Mouse (Mus musculus): ENCODE measurements at regions not wholly inside any gene's neighbourhood (a gene's known extent, or its start where the extent isn't known, plus 50 kb on each side); places are given as distances from the start of the nearest gene placed in this dataset.

DNA sequence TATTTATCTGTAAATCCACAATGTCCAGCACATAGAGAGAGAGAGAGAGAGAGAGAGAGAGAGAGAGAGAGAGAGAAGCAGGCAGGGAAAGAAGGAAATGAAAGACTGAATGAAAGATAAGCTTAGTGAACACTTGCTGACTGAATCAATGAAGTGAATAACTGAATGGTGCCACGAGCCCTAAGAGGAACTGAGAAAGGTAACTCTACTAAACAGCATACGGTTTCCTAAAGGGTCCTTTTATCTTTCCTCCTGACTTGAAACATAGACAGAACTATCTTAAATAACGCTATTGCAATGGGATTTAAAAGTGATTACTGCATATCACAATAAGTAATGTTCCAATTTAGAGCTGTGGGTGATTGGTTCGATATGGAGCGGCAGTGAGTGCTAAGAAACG is 121.0 kb downstream of the Rbm26 start:
- TF ChIP-seq CTCF (IDR thresholded peaks at IDR 0.05; ENCODE audit: low read depth), result no peak
- no peak for TF ChIP-seq EP300 (optimal IDR thresholded peaks at IDR 0.05)
